Mouse (Mus musculus) adrenal gland, postnatal 4 days (tissue): ENCODE results near the gene Olfr384. TPM values are rescaled to one million over a fixed set of nuclear protein-coding genes. Genes with fewer than 3 reads are reported as not detected.
"Not testable (repeated sequence)": the region's sequence is repeated elsewhere in the genome, so short reads cannot be mapped to it uniquely, and the experiment has no call there.

ENCODE experiments used
- DNase-seq, 2 experiments: peaks; one replicate each; pipeline ENCODE4 v3.0.0; 2021 to 2022; ENCODE audit warnings: low spot score in 2 of 2, mixed read lengths in 2 of 2
- long read RNA-seq, 2 experiments: library from polyadenylated mRNA; stranded (forward); transcript quantifications; one replicate each; pipeline ENCODE4 v2.0.0; 2021
- total RNA-seq, 2 experiments: library from RNA; stranded (reverse); gene quantifications; 2 replicates each; pipeline ENCODE4 v1.2.3; 2021

Gene Olfr384
- total RNA-seq, result not detected
- long read RNA-seq, experiment 1, result 0 reads
- long read RNA-seq, experiment 2, result 0 reads

DNA sequence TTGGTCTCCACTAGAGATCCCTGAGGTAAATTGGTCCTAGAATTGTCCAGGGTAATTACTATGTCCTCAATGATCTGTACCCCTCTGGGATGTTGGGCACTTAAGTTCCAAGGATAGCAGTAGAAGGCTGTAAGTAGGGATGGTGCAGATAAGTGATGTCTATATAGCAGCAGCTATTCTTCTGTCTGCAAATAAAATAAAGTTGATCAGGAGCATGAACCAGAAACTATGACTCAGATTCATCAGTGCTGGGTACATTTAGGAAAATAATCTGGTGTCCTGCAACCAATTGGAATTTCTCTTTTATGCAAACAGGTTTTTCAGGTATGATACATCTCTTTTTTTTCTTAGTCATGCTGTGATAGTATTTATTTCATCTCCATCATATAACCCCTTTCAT, at the start of gene Olfr384:
Gene Olfr384, plus strand, starts transcription at position 301 of the 400 bp plus-strand sequence.
- no peak for DNase-seq

DNA sequence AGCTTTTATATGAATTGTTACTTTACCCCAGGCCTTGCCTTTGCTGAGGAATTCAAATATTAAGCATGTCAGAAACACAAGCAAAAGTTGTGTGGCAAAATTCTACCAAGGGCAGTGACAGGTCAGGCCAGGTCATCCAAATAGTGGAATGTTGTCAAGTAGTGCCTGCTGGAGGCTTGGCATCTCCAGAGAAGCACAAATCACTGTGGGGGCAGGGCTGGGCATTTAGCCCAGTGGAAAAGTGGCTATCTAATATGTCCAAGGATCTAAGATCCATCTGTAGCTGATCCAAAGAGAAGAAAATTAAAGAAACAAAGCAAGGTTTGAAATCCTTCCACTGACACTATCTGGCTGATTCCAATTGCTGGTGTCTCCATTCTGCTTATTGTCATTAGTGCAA, 18.5 kb upstream of the Olfr384 start:
- no peak for DNase-seq

DNA sequence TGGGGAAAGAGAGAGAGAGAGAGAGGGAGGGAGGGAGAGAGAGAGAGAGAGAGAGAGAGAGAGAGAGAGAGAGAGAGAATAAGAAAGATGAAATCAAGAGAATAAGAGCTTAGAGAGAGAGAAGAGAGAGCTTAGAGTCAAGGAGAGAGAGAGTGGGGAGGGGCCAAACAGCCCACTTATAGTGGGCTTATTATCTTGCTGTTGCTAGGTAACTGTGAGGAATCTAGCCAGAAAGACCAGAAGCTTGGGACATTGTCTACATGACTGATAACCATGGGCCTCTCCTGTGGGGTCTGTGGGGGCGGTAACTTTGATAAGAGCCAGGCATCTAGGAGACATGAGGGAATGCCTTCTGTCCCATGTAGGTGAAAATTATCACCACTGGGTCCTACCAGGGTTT, 15.2 kb upstream of the Olfr384 start:
- DNase-seq, result not testable (repeated sequence)

DNA sequence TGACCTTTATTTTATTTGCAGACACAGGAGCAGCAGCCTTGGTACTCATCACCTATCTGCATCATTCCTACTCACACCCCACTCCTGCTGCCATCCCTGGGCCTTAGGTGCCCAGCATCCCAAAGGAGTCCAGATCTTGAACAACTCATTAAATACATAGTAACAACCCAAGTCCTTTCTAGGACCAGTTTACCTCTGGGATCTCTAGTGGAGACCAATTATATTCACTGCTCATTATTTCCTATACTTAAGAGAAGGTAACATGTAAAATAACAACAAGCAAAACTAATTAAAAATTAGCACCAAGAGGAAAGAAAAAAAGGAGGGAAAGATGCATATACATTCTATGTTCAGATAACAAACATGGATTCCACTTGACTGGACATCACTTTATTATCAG, 5.5 kb upstream of the Olfr384 start, which contains the start of gene Olfr385:
Gene Olfr385, minus strand, starts transcription at position 101 of the 400 bp plus-strand sequence.
- no peak for DNase-seq

Other genes with a start within 250 kb of the Olfr384 start
- not detected for gene Olfr20, start 247.8 kb upstream of the Olfr384 start, total RNA-seq
- gene Olfr376, start 227.3 kb upstream of the Olfr384 start, total RNA-seq, result not detected
- gene Olfr1, start 199.0 kb upstream of the Olfr384 start, total RNA-seq, result not detected
- gene Olfr378, start 170.1 kb upstream of the Olfr384 start, total RNA-seq, result not detected
- not detected for gene Olfr380, start 141.1 kb upstream of the Olfr384 start, total RNA-seq
- gene Olfr381, start 107.0 kb upstream of the Olfr384 start, total RNA-seq, result not detected
- not detected for gene Olfr382, start 81.4 kb upstream of the Olfr384 start, total RNA-seq
- gene Olfr385, start 5.6 kb upstream of the Olfr384 start, total RNA-seq, result not detected
- gene Zfp735, start 90.2 kb downstream of the Olfr384 start, total RNA-seq, result not detected
- gene Olfr389, start 182.1 kb downstream of the Olfr384 start, total RNA-seq, result not detected
- not detected for gene Olfr390, start 184.4 kb downstream of the Olfr384 start, total RNA-seq
- not detected for gene Olfr391-ps, start 204.5 kb downstream of the Olfr384 start, total RNA-seq
- not detected for gene Olfr392, start 218.5 kb downstream of the Olfr384 start, total RNA-seq